Mouse (Mus musculus) hindbrain, embryonic 15.5 days (tissue): ENCODE results near the gene Slc35f3. TPM values are rescaled to one million over a fixed set of nuclear protein-coding genes. Genes with fewer than 3 reads are reported as not detected.

Experiments used
- ATAC-seq: fragments of 200-750 bp; cut with Nextera tagmentation; 2 replicates; pipeline ENCODE4 v1.8.0; 2017; ENCODE audit warnings: low read depth, moderate number of reproducible peaks, moderate TSS enrichment; ENCODE audit not compliant: low FRiP score
- H3K27ac ChIP-seq: fragments of 300-500 bp; sonication (generic); replicated peaks from 2 replicates; pipeline ENCODE4 v1.5.1; 2015; ENCODE audit warnings: mild to moderate bottlenecking, inconsistent platforms
- H3K27me3 ChIP-seq: fragments of 300-500 bp; sonication (generic); 2 replicates; pipeline ENCODE4 v1.6.1; 2015; ENCODE audit warnings: control low read depth, inconsistent platforms
- H3K36me3 ChIP-seq: fragments of 300-500 bp; sonication (generic); 2 replicates; pipeline ENCODE4 v1.6.1; 2015; ENCODE audit warnings: control low read depth, inconsistent platforms
- H3K4me1 ChIP-seq: fragments of 300-500 bp; sonication (generic); replicated peaks from 2 replicates; pipeline ENCODE4 v1.6.1; 2015; ENCODE audit warnings: control low read depth, inconsistent platforms
- H3K4me2 ChIP-seq: fragments of 300-500 bp; sonication (generic); 2 replicates; pipeline ENCODE4 v1.6.1; 2015; ENCODE audit warnings: moderate library complexity, mild to moderate bottlenecking, inconsistent platforms
- H3K4me3 ChIP-seq: fragments of 300-500 bp; sonication (generic); 2 replicates; pipeline ENCODE4 v1.5.1; 2015; ENCODE audit warnings: mild to moderate bottlenecking, inconsistent platforms
- H3K9ac ChIP-seq: fragments of 300-500 bp; sonication (generic); 2 replicates; pipeline ENCODE4 v1.6.1; 2015; ENCODE audit warnings: inconsistent platforms
- H3K9me3 ChIP-seq: fragments of 300-500 bp; sonication (generic); 2 replicates; pipeline ENCODE4 v1.6.1; 2016; ENCODE audit warnings: control low read depth, inconsistent platforms
- WGBS: fragments of 180-500 bp; shearing (Covaris S2); methylation state at CpG from one replicate; pipeline ENCODE4 v1.1.7; 2015; 5-methylcytosine and 5-hydroxymethylcytosine counted together
- polyA plus RNA-seq: library from polyadenylated mRNA; unstranded; fragments of >200 nt; fragmentation: Nextera tagmentation; extraction: Ambion mirVana; gene quantifications from 2 replicates; pipeline ENCODE4 v1.2.1, GENCODE M21; 2015

Gene Slc35f3
- polyA plus RNA-seq, 1 experiment from 2014 or later: 3.7 TPM

DNA sequence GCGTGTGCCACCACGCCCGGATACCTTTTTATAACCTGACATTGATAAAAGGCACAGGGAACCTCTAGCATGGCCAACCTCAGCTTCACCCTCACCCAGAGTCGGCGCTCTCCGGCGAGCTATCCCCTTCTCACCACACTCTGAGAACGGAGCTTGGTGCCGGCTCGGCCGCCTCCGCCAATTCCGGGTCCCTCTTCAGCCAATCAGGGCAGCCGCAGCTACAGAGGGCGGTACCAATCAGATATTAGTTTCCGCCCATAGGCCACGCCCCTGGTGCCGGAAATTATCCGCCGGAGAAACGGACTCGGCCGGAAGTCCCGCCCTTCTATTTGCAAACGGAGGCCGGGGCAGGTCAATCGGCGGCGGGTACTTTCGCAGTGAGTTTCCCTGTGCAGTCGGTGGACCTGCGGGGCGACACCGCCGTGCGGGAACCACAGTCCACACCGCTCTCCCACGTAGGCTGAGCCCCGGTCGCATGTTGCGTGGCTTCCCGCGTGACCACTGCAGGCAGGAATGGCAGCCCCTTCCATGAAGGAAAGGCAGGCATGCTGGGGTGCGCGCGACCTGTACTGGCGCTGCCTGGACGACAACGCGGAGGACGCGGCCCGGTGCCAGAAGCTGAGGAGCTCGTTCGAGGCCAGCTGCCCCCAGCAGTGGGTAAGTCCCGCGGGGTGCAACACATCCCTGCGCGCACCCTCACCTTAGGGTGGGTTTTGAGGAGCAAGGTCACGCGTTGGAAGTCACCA lies 124.0 kb downstream of the Slc35f3 start, which contains the start of gene Coa6:
Gene Coa6, plus strand, starts transcription at position 342 of the 746 bp plus-strand sequence.
- Histone ChIP-seq H3K27ac (peak within 1 kb of the TSS; percentile 82), H3K4me2 (peak within 1 kb of the TSS; percentile 64), H3K4me1 (peaks cover 19% of the 10 kb centered on the region), H3K9ac (peak within 1 kb of the TSS; percentile 74), H3K36me3 (peaks cover 22% of the 10 kb centered on the region), H3K4me3 (peak within 1 kb of the TSS; percentile 65), H3K9me3 (no peaks in the 10 kb centered on the region), H3K27me3 (no peaks in the 10 kb centered on the region)
- under 1% methylated on average over 61 of the region's 61 CpGs for WGBS
- ATAC-seq: peak; percentile 99

DNA sequence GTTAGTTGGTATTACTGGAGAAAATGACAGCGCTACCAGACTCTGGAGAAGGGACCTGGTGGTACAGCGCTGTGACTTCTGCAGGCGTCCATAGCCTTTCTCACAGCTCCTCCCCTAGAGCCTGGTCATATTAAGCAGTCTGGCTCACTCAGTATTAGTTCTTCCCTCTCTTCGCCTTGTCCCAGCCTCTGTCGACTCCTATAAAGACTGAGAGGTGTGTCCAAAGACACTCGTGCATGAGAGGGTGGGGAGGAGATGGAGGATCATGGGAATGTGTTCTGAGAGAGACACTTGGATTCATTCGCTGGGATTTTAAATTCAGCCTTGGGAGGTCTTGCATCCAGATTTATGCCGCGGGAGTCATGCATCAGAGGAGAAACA lies 124.6 kb downstream of the Slc35f3 start:
- H3K4me1 ChIP-seq: peaks cover 19% of the 10 kb centered on the region
- H3K36me3 ChIP-seq: peaks cover 26% of the 10 kb centered on the region
- H3K4me3 ChIP-seq: peak overlapping the region; percentile 65
- peak; percentile 61; the same call in 1 of the 2 replicates for ATAC-seq
- peak overlapping the region; percentile 64 for H3K4me2 ChIP-seq
- H3K9me3 ChIP-seq: no peaks in the 10 kb centered on the region
- WGBS: 11% methylated on average over 9 of the region's 9 CpGs
- no peaks in the 10 kb centered on the region for H3K27me3 ChIP-seq
- H3K27ac ChIP-seq: peak overlapping the region; percentile 82
- H3K9ac ChIP-seq: peak overlapping the region; percentile 74

DNA sequence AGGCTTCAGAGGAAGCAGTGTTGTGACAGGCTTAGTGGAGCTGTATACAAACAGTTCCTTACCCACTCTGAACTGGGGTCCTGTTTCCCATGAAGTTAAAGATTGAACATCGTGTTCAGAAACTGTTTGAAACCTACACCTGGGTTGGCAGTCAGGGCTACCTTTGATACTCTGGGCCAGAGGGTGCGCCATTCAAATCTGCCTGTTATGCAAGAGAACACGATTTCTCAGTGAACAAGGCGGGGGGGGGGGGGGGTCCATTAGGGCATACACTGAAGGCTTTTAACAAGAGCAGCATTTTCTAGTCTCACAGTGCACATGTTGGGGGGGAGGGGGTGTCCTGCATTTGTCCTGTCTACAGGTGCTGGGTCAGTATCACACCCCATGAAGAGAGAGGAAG lies 125.8 kb downstream of the Slc35f3 start:
- WGBS: 90% methylated on average over 4 of the region's 4 CpGs
- no peak overlapping the region for H3K4me3 ChIP-seq
- no peak overlapping the region for H3K4me2 ChIP-seq
- H3K9ac ChIP-seq: no peak overlapping the region
- peaks cover 19% of the 10 kb centered on the region for H3K4me1 ChIP-seq
- ATAC-seq: no peak
- no peak overlapping the region for H3K27ac ChIP-seq
- H3K9me3 ChIP-seq: no peaks in the 10 kb centered on the region
- H3K27me3 ChIP-seq: no peaks in the 10 kb centered on the region
- peaks cover 38% of the 10 kb centered on the region for H3K36me3 ChIP-seq

DNA sequence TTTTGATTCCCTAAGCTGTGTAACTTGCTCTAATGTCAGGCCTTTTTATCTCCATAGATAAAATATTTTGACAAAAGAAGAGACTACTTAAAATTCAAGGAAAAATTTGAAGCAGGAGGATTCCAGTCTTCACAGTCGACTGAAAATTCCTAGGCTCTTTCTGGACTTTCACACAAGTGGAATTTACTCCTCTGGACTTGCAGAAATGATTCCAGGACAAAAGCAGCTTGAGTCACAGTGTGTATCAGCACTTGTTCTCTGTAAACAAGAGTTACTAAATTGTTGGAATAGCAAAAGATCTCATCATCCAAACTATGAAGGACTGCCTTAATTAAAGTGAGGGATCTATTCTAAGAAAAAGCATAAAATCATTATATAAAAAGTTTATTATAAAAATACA lies 126.6 kb downstream of the Slc35f3 start:
- H3K4me1 ChIP-seq: peaks cover 19% of the 10 kb centered on the region
- H3K27me3 ChIP-seq: no peaks in the 10 kb centered on the region
- no peak overlapping the region for H3K4me2 ChIP-seq
- WGBS: 88% methylated on average over 1 of the region's 1 CpGs
- H3K9ac ChIP-seq: no peak overlapping the region
- ATAC-seq: no peak
- H3K4me3 ChIP-seq: no peak overlapping the region
- H3K9me3 ChIP-seq: no peaks in the 10 kb centered on the region
- peaks cover 46% of the 10 kb centered on the region for H3K36me3 ChIP-seq
- H3K27ac ChIP-seq: no peak overlapping the region

DNA sequence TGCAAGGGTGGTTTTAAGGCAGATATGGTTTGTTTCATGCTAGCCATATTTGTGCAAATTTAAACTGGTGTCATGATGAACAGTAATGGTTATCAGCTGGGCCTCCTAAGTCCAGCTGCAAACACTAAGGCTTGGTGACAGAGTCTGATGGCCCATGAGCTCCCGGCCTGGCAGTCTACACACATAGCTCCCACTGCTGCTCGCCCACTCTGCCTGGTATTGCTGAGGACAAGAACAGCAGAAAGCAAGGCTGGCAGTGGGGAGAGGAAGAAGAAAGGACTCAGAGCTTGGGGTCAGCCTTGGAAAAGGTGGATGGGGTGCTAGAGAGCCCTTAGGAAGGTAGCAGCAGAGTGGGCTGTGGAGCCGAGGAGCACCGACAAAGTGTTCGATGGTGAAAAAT lies 131.3 kb downstream of the Slc35f3 start:
- H3K4me3 ChIP-seq: no peak overlapping the region
- no peaks in the 10 kb centered on the region for H3K9me3 ChIP-seq
- H3K4me2 ChIP-seq: no peak overlapping the region
- peaks cover 75% of the 10 kb centered on the region for H3K36me3 ChIP-seq
- H3K4me1 ChIP-seq: no peaks in the 10 kb centered on the region
- H3K9ac ChIP-seq: no peak overlapping the region
- ATAC-seq: no peak
- no peaks in the 10 kb centered on the region for H3K27me3 ChIP-seq
- H3K27ac ChIP-seq: no peak overlapping the region
- WGBS: 95% methylated on average over 5 of the region's 5 CpGs

DNA sequence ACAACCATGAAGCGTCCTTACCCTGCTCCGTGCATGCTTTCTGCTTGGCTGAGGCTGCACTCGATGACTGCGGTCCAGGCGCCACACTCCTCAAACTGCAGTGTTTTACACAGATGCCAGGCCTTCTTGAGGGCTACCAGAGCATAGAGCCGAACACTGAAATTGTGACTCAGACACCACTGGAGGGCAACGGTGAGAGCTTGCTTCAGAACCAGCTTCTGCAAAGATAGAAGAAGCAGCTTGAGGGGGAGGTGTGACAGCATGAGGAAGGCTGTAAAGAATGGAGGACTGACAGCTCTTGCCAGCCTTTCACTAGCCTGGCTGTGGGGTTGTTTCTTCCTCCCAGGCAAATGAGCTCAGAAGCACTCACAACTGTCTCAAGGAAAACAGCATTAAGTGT lies 135.5 kb downstream of the Slc35f3 start:
- Histone ChIP-seq H3K4me1 (no peaks in the 10 kb centered on the region), H3K27me3 (no peaks in the 10 kb centered on the region), H3K9me3 (no peaks in the 10 kb centered on the region), H3K4me2 (no peak overlapping the region), H3K27ac (no peak overlapping the region), H3K36me3 (peaks cover 65% of the 10 kb centered on the region), H3K4me3 (no peak overlapping the region), H3K9ac (no peak overlapping the region)
- 85% methylated on average over 7 of the region's 7 CpGs for WGBS
- no peak for ATAC-seq

DNA sequence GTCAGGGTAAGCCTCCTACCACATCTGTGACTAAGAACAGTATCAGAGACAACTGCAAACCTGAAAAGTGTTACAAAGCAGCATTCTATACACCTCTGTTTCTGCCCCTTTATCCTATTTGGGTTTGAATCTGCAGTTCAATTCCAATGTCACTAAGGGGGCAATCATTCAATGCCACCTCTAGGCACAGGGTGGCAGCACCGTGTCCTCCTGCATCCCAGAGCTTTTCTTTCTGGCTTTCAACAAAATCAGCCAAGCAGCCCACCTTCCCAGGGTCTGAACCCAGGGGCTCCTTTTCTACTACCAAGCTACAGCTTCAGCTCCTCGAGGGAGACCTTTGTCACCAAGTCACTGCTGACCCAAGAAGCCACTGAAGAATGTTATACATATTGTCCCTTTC lies 140.6 kb downstream of the Slc35f3 start:
- peaks cover 45% of the 10 kb centered on the region for H3K36me3 ChIP-seq
- H3K4me1 ChIP-seq: no peaks in the 10 kb centered on the region
- WGBS: 59% methylated on average over 2 of the region's 2 CpGs
- H3K27ac ChIP-seq: no peak overlapping the region
- no peaks in the 10 kb centered on the region for H3K9me3 ChIP-seq
- H3K4me2 ChIP-seq: no peak overlapping the region
- ATAC-seq: no peak
- H3K4me3 ChIP-seq: no peak overlapping the region
- H3K9ac ChIP-seq: no peak overlapping the region
- no peaks in the 10 kb centered on the region for H3K27me3 ChIP-seq

Other genes with a start within 250 kb of the Slc35f3 start
- gene Coa6, start 124.0 kb downstream of the Slc35f3 start, polyA plus RNA-seq: 40.4 and 45.0 TPM in 2 replicates
- 1.8 TPM in 2 replicates for gene Tarbp1, start 176.5 kb downstream of the Slc35f3 start, polyA plus RNA-seq